9 mouse cellular contexts compared by ENCODE assay signal in the genomic region with DNA sequence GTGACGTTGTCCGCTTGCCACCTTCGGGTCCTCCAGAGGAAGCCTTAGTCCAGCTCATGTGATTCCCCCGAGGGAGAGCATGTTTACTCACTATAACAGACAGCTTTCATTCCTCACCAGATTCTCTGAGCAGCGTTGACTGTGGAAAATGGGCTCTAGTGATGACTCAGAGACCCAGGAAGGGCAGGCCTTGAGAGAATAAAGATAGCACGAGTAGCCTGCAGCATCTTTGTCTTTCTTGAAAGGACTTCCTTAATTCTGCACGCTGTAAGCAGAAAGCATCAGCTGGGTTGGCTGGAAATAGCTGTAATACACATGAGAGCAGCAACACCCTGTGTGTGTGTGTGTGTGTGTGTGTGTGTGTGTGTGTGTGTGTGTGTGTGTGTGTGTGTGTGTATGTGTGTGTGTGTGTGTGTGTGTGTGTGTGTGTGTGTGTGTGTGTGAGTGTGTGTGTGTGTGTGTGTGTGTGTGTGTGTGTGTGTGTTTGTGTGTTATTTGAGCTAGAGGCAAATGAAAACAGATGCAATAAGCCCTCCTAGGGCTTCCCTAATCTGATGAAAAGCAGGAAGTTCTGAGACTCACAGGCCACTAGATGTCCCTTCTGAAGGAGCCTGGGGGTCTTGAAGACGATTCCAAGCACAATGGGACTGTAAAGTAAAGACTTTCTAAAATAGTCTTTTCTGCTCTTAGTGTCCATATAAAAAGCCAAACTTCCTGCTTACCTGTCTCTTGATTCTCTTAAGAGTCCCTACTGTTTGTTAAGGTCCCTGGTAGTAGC. TPM values are rescaled to one million over a fixed set of nuclear protein-coding genes. Genes with fewer than 3 reads are reported as not detected.
DNase-seq lines count a peak whose midpoint lies in the region; ATAC-seq lines count a peak whose summit lies in the region.
"Had no signal": no experiment of that assay in that cellular context is flagged by ENCODE, and none has a peak within 500 bp of the region (broad histone marks: within the 10 kb centered on the region; RNA-seq: fewer than 3 reads in every experiment).

No protein-coding gene starts in this region.

- no peak for ATAC-seq in neural tube, embryonic 15.5 days (ENCODE audit: low FRiP score)

- no peaks in the 10 kb centered on the region for H3K27me3 ChIP-seq in neural tube, embryonic 15.5 days (replicated peaks)
- H3K27me3 ChIP-seq: hindbrain, embryonic 13.5 days had no signal

- H3K36me3 ChIP-seq in neural tube, embryonic 15.5 days, result no peaks in the 10 kb centered on the region
- H3K36me3 ChIP-seq: hindbrain, embryonic 13.5 days had no signal

- 0 out of 2 replicates have a peak, but pooled peaks cover under 1% of the 10 kb centered on the region for H3K4me1 ChIP-seq in neural tube, embryonic 15.5 days

- no peak overlapping the region for H3K9ac ChIP-seq in neural tube, embryonic 15.5 days (replicated peaks)
- H3K9ac ChIP-seq: hindbrain, embryonic 13.5 days had no signal

- WGBS in neural tube, embryonic 15.5 days, result 71% methylated on average over 8 of the region's 8 CpGs

- H3K9me3 ChIP-seq in neural tube, embryonic 15.5 days (replicated peaks), result no peaks in the 10 kb centered on the region

- no peak overlapping the region for H3K4me2 ChIP-seq in neural tube, embryonic 15.5 days
- H3K4me2 ChIP-seq: hindbrain, embryonic 13.5 days had no signal

- DNase-seq in kidney, adult 9 months, result peak; percentile 26
- no peak for DNase-seq in kidney, postnatal 25 days
- DNase-seq in A20 (ENCODE audit: low read depth, low spot score), result peak; percentile 63
- peak; percentile 89 for DNase-seq in MN1 (ENCODE audit: low spot score)
- DNase-seq in heart, postnatal 4 days, result peak; percentile 34
- no peak for DNase-seq in cerebellum, adult 18-20 months
- no peak for DNase-seq in gastrocnemius, postnatal 25 days

- no peak overlapping the region for H3K4me3 ChIP-seq in neural tube, embryonic 15.5 days (replicated peaks)
- H3K4me3 ChIP-seq: hindbrain, embryonic 13.5 days had no signal

- H3K27ac ChIP-seq in neural tube, embryonic 15.5 days (replicated peaks), result no peak overlapping the region
- H3K27ac ChIP-seq: hindbrain, embryonic 13.5 days had no signal

RNA-seq across cellular contexts. Expression of a gene that starts 27.1 kb away (rescaled TPM):
- 10 to 100 TPM; 38.0 to 39.0 TPM for total RNA-seq in heart, postnatal 4 days (2021)
- polyA plus RNA-seq in neural tube, embryonic 15.5 days (2015; fragmentation: Nextera tagmentation; extraction: Ambion mirVana), result 8.1 and 12.6 TPM in 2 replicates
- total RNA-seq in gastrocnemius, postnatal 25 days (2021), result 10 to 100 TPM; 21.5 to 22.4 TPM

Comparison
In these comparisons a context has a peak if more than half of its experiments do, and no peak if none do; other contexts are left out.
1. DNase-seq: peak in kidney, adult 9 months (single experiment), A20 (single experiment), MN1 (single experiment) and heart, postnatal 4 days (single experiment); none in kidney, postnatal 25 days (0 of 2), cerebellum, adult 18-20 months (0 of 2) and gastrocnemius, postnatal 25 days (single experiment).